Mouse (Mus musculus) C2C12 (cell line): ENCODE measurements around the gene Gpr182.

Experiments
- CEBPB ChIP-seq: IDR thresholded peaks from one replicate; pipeline ENCODE4 v1.6.1; 2011; ENCODE audit warnings: low read depth, mild to moderate bottlenecking, control low read depth, moderate library complexity
- CTCF ChIP-seq: IDR thresholded peaks from one replicate; pipeline ENCODE4 v1.5.1; 2011; ENCODE audit not compliant: control insufficient read depth, insufficient read depth, insufficient read length
- MAX ChIP-seq: IDR thresholded peaks from one replicate; pipeline ENCODE4 v1.6.1; 2011; ENCODE audit warnings: mild to moderate bottlenecking, control low read depth

DNA sequence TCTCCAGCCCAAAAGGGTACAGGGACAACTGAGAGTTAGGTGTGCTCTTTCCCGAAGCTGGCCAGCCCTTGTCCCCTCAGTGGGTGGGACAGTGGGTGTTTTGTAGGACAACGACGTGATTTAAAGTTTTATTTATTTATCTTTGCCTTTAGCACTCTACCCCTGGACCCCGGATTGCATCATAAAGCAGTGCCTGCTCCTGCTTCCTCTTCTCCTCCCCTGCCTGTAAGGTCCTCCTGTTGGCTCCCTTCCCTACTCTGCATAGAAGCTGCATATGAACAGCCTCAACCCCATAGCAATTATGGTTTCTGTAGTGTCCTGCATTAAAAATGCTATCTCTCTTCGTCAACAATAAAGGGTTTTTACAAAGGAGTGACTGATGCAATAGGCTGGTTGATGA lies 20.1 kb downstream of the Gpr182 start:
- TF ChIP-seq CTCF, result no peak
- no peak for TF ChIP-seq MAX
- TF ChIP-seq CEBPB, result no peak
